Mouse (Mus musculus) ovary, postnatal 36 days (tissue): ENCODE data around the gene Slc35a5.

Experiments
- DNase-seq: peaks from one replicate; pipeline ENCODE4 v3.0.0; 2022; ENCODE audit warnings: low spot score, mixed read lengths

The Slc35a5 gene

DNA sequence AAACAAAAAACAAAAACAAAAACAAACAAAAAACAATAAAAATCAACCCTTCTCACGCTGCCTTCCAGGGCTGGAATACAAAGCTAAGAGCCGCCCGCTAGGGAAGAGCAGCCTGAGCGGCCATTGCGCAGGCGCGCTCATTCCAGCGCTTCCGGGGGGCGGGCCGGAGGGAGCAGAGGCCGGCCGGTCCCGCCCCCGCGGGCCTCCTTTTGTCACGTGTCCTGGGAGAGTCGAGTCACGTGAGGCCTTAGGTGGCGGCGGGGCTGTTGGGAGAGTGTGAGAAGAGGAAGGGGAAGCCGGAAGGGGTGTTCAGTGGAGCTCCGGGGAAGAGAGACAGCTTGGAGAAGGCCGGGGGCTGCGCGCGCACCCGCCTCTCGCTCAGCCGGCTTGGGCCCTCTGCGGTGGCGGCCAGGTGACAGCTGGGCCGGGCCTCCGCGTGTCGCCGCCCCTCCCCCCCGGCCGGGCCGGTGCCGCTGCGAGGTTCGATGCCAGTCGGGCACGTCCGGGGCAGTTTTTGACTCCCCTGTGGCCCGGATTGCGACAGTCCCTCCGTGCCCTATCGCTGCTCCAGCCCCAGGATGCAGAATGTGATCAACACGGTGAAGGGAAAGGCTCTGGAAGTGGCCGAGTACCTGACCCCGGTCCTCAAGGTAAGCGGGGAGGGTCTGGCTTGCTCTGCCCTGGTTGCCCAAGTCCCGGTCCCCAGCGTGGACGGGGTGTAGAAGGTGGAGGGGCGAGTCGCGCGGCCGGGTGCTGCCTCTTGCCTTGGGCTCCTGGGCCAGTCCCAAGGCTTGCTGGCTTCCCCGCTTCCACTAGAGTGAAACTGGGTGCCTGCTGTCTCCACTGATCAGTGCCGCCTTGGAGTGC is at the start of gene Slc35a5, which contains the start of gene Atg3:
Gene Slc35a5 (minus strand): TSS at position 185 of the 867 bp plus-strand sequence.
Gene Atg3 (plus strand): TSS at position 264 of the 867 bp plus-strand sequence.
- DNase-seq = peak; percentile 96

DNA sequence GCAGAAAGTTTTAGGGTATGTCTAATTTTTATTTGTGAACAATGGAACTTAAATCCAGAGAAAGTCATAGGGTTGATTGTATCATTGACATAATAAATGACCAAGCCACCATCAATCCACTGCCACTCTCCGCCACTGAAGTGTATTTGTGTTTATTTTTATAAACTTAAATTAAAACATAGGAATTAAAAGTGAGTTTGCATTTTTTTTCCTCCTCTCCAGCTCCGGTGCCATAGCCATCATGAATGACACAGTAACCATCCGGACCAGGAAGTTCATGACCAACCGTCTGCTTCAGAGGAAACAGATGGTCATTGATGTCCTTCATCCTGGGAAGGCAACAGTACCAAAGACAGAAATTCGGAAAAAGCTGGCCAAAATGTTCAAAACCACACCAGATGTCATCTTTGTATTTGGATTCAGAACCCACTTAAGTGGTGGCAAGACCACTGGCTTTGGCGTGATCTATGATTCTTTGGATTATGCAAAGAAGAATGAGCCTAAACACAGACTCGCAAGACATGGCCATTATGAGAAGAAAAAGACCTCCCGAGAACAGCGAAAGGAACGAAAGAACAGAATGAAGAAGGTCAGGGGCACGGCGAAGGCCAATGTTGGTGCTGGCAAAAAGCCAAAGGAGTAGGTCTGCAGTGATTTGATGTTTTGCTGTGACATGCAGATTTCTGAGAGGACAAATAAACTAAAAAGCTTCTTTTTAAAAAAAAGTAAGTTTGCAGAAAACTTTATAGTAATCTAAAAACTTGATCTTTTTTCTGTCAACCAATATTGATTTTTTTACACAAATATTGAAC is 46.6 kb upstream of the Slc35a5 start:
- DNase-seq = peak; percentile 12

DNA sequence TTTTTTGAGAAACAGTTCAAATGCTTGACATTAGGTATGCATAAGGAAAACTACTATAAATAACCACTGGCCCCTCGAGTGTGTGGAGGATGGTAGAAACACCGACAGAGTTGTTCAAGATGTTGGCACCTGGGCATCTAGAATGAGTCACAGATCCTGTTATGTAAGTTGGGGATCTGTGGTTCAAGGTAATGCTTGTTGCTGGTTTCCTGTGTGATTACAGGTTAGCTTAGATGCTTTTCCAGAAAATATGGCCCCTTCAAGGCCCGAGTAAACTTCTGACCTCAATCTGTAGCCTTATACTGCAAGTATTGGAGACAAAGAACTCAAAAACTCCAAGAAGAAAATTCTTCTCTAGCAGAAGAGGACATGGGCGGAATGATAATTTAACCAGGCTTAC is 45.9 kb upstream of the Slc35a5 start:
- DNase-seq = no peak

DNA sequence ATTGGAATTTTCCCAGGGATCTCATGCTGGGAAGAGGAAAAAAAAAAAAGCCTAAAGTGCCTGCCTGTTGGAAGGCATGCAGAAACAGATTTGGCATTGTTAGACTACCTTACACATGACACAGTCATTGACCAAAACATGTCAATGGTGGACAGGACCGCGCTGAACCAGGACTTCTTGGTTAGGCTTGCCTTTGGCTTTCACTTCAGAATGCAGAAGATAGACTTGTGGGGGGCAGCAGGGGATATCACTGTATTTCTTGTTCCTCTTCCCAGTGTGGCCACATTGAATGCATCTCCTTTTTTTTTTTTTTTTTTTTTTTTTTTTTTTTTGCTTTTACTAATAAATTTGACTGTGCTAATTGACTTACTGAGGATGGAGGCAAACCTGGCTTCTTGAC is 42.9 kb upstream of the Slc35a5 start:
- no peak for DNase-seq

DNA sequence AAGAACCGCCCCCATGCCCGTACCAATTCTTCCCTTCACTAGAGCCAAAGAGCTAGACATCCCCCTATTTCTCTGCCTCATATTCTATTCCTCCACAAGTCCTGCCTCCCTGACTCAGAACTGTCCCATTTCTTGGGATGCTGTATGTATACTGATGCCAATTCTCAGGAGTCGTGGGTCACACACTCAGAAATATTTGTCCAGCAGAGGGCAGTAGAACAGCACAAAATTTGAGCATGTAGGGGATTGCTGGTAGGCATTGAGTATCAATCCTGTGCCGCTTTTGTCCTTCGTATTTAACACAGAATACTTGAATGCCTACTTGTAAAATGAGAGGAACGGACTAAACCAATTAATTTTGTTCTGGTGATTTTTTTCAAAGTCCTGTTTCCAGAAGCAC is 38.3 kb upstream of the Slc35a5 start:
- DNase-seq = peak; percentile 13

DNA sequence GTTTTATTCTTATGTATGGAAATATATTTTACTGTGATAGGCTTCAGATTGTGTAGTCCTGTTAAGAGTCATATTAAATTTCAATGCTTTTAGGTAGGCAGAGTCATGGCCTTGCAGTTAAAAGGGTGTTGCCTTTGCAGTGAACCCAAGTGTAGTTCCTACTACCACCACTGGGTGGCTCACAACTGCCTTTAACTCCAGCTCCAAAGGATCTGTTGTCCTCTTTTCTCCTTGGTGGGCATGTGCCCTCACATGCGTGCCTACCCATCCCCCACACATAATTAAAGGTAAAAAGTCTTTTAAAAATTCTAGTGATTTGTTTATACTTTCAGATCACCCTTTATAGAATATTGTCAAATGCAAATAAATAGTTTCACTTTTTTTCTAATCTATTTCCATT is 34.1 kb upstream of the Slc35a5 start:
- DNase-seq = peak; percentile 53

DNA sequence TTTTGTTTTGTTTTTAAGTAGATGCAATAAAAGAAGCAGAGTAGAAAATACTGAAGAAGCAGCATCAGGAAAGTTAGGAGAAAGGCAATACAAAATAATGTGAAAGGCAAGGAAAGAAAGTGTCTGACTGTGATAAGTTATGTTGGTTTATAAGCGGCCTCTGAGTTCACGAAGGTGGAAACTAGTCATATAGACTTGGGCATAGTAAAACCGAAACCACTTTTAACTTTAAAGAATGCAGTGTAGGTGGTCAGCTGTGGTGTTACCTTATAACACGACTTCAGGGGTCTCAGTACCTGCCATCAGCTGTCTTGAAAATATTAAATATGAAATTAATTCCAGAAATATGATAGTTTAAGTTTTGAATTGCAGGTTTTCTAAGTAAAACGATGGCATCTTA is 23.3 kb upstream of the Slc35a5 start:
- DNase-seq = no peak

DNA sequence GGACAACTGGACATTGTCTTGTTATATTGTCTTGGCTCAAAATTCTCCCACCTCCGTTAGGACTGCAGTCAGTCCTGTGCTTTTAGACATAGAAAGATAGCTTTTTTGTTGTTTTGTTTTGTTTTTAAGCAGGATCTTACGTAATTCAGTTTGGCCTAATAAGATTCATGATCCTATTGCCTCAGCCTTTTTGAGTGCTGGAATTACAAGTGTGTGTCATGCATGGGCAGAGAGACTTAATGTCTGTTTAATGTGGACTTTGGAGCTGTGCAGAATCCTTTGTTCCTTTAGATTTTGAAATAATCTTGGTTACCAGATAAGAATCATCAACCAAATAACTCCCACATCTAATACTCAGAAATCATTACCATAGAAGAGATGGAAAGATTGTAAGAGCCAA is 20.0 kb upstream of the Slc35a5 start:
- DNase-seq = no peak

DNA sequence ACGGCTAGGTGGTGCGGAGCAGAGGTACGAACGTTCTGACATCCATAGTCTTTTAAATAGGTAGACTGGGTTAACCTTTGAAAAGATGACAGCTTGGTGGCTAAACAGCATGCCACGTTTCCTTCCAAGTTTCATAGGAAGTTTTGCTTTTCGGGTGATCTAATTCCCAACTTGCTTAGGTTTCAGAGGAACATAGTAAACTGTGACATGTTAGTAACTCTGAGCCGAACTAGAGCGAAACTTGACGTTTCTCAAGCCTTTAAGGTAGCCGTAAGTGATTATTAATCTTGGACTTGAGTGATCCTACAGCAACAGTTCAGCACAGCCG is 847 bp upstream of the Slc35a5 start:
- DNase-seq = no peak

DNA sequence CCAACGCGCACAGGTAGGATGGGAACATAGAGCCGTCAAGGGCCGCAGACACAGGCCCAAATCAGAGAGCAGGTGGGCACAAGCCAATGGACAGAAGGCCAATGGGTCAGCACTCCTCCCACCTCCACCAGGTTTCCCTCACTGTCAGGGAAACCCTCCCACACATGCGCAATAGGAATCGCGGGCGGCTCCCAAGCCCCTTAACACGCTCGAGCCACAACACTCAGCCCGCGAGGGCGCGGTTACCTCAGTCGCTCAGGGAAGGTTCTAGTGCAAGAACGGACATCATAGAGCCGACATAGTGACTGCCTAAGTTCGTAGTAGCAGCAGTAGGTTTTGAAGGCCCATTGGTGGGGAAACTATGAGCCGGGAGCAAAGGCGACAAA is 377 bp downstream of the Slc35a5 start:
- DNase-seq = peak; percentile 69

DNA sequence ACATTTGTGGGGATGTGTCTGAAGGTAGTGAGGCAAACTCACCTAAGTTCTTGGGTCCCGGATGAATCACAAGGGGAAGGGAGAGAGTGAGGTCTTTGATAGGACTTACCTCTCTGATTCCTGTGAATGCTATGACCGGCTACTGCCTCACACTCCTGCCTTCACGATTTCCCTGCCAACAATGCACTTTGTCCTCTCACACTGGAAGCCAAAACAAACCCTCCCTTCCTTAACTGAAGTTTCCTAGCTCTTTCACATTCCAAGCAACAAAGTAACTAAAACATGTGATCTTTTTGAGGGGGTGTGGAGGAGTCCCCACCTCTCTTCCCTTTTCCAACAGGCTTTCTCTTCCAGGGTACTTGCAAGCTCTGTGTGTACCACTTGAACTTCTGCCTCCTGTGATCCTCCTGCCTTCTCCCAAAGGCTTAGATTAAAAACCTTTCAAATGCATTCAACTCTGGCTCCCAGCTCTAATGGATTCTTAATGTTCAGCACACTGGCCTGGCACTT is 3.7 kb downstream of the Slc35a5 start:
- no peak for DNase-seq

DNA sequence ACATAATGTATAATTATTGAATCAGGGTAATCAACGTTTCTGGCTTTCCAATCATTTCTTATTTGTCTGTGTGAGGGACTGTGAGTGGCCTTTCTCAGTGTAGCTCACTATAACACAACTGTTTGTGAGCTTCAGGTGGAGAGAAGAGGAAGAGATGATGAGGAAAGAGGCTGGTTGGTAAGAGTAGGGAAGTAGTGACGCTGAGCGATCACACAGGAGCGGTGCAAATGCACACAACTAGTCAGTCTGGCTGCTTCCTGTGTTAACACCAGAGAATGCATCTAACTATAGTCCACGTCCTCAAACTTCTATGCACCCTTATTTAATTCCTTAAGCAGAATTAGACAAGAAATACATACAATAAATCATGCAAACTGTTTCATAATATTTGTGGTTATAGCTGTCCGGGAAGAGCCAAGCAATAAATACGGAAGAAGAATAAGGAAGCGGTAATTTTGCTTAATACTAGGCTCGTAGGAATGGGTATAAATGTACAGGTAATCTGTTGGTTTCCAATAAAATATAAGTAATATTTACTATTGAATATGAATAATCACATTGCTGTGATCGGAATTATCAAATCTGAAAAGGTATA is 9.9 kb downstream of the Slc35a5 start:
- no peak for DNase-seq

DNA sequence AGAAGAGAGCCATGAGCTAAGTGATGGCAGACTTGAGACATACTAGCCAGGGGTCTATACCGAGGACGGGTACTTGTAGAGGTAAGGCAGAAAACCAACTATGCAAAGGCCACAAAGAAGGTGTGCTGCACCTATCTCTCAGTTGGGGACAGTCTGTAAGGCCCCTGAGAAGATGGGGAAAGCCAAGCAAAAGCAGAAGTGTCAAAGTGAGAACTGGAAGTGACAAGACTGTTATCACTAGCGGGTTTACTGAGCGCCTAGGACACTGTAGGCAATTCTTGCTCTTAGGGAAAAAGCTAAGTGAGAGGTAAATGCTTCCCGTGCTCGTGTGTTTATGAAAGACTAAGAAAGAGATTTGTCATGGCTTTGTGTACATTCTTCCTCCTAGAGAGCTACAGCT is 13.4 kb downstream of the Slc35a5 start:
- no peak for DNase-seq

DNA sequence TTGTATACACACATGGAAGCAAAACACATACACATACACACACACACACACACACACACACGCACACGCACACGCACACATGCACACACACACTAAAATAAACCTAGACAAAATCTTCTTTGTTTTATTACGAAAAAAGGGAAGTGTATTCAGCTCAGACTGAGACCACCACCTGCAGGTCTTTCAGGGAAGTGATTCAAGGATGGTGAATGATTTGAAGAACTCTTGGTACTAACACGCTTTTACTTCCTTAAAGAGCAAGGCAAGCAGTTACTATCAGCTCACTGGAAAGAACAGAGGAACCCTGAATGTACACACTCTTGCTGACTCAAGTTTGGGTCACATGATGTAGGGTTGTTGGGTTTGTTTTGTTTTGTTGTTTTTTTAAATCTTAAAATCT is 15.9 kb downstream of the Slc35a5 start:
- DNase-seq = no peak

DNA sequence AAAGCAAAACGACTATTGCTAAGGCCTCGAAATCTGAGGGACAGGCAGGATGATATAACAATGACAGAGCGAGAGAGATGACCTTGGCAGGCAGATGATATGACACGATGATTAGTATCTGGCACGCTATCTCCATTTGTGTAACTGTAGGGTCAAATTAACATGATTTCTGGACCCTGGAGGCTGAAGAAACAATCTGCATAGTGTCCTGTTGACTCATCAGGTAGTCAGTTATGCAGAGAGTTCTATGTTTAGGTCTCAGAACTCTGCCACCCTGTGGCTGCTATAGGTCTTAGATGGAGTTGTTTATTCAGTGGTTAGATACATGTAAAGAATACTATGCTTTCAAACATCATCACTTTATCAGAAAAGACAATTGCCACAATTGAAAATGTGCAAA is 16.8 kb downstream of the Slc35a5 start:
- no peak for DNase-seq

DNA sequence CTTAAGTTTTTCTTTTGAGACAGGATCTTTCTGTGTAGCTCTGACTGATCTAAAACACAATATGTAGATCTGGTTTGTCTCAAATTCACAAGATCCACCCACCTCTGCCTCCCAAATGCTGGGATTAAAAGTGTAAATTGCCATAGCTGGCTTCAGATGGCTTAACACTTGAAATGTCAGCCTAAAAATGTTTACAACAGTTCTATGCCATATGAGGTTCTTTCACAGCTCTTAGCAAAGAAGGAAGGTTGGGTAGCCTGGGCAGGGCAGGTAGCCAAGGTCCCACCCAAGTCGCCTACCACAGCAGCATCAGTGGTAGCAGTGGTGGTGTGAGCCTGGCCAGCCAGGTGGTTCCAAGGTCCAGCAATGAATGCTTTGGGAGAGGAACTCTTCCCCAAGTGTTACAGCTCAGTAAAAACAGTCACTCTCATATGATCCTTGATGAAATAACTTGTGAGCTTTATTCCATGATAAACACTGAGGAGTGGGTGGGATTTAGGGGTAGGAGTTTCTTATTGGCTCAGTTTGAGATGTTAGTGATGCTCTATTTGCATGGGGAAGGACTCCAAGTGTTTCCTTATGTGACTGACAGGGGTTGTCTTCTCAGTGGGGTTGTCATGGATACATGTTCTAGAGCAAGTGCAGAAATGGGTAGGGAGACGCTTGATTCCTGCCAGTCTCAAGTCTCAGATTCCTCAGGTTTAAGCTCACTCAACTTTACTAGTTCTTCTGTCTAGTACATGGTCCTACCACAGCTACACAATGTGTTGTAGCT is 30.4 kb downstream of the Slc35a5 start:
- no peak for DNase-seq

DNA sequence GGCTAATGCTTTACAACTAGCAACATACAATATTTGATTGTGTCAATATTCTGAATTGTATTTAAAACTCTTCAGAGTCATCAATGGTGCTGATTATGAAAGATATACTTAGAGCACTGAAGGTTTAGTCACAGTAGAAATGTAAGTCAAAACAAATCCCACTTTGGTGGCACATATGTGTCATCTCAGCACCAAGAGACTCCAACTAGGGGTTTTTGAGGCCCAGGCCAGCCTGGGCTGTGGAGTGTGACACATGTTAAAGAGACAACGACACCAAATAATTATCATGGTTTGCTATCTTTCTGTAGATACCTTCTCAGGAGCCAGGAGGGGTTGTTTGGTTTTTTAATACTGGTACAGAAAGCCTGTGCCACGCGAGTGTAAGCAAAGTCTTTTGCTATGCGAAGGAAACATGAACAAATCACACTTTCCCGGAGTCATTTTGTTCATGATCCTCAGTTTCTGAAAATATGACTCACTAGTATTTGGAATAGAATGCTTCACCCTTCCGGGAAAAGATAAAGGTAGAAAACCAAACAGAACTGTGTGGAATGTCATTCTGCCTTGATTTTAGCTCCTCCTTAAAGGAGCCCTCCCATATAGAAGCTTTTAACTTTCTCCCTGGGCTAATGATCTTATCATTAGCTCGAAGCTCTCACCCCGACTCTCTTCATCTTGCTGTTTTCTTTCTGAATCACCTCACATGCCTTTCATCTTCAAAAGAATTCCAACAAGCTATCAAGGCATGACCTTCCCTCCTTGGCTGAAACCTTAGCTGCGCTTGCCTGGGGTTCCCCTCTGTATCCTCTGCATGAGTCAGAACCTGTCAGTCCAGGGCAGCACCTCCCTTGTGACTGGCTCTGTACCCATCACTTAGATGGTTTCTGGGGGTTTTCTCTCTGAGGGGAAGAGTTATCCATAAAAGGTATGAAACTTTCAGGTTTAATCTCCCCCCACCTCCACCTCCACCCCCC is 34.0 kb downstream of the Slc35a5 start:
- DNase-seq = no peak

DNA sequence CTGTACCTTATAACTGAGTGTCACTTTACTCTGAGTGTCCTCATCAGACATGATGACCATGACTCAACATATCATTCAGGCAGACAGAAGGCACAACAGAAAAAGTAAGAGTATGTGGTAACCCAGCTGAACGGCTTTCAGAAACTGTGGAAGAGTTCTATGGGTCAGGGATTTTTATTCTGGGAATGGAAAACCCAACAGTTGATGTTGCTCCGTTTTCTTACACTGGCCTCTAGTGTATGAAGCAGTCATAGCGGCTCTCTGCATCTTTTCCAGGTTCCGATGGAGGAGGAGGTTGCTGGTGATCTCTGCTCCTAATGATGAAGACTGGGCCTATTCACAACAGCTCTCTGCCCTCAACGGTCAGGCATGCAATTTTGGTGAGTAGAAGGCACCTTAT is 35.9 kb downstream of the Slc35a5 start:
- no peak for DNase-seq

DNA sequence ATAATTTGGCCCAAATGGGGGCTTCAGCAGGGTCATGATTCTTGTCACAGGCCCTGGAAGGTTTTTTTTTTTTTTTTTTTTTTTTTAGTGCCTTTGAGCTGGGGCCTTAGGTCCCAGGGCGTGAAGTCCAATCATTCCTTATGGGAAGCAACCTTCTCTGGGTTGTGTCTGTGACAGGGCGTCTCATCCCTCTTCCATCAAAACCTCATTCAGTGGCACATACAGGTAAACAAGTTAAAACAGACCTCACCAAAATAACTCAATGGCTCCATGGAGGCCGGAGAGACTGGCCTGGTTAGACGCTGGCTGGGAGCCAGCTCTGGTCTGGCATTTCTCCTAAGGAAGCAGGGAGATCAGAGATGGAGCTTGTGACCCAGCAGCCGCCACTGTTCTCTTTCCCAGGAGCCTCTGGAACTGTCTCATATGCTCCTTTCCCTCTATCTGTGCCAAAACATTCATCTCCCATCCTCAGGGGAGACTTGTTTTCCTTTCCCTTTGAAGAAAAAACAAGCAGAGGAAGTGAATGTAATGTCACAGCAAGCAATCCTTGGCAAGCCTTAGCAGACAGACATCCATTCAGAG is 37.6 kb downstream of the Slc35a5 start:
- peak; percentile 63 for DNase-seq

DNA sequence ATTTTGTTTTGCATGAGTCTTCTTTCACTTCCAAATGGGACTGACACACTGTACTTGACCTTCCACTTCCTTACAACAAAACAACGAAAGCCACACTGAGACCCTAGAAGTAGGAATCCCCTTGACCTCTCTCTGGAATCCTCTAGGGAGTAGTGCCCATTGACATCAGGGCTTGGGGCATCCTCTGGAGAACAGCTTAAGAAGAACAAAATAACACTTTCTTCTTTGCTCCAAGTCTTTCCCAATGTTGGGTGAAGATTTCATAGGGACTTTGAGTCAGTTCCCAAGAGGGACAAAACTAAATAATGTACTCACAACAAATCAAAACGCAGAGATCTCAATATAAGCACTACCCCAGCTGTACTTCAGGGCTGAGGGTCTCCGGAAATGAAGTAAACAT is 39.7 kb downstream of the Slc35a5 start:
- no peak for DNase-seq
